Mouse (Mus musculus) liver, postnatal 0 days (tissue): ENCODE results near the gene Mobp. TPM values are rescaled to one million over a fixed set of nuclear protein-coding genes. Genes with fewer than 3 reads are reported as not detected.

Source experiments
- ATAC-seq: fragments of 200-750 bp; cut with Nextera tagmentation; 2 replicates; pipeline ENCODE4 v1.8.0; 2017; ENCODE audit warnings: mild to moderate bottlenecking, moderate library complexity
- DNase-seq: peaks from one replicate; pipeline ENCODE4 v3.0.0-alpha.2; 2016
- H3K27ac ChIP-seq: fragments of 300-500 bp; sonication (generic); 2 replicates; pipeline ENCODE4 v1.5.1; 2014; ENCODE audit warnings: antibody characterized with exemption, moderate library complexity, mild to moderate bottlenecking, low read depth
- H3K27me3 ChIP-seq: fragments of 300-500 bp; sonication (generic); 2 replicates; pipeline ENCODE4 v1.6.1; 2014; ENCODE audit warnings: low read length, control low read depth, mixed read lengths; ENCODE audit not compliant: insufficient read depth
- H3K36me3 ChIP-seq: fragments of 300-500 bp; sonication (generic); replicated peaks from 2 replicates; pipeline ENCODE4 v1.6.1; 2014; ENCODE audit warnings: mild to moderate bottlenecking, control low read depth, low read length, moderate library complexity, mixed read lengths; ENCODE audit not compliant: insufficient read depth
- H3K4me1 ChIP-seq: fragments of 300-500 bp; sonication (generic); 2 replicates; pipeline ENCODE4 v1.6.1; 2014; ENCODE audit warnings: antibody characterized with exemption, mild to moderate bottlenecking, control low read depth; ENCODE audit not compliant: insufficient read depth
- H3K4me2 ChIP-seq: fragments of 300-500 bp; sonication (generic); 2 replicates; pipeline ENCODE4 v1.6.1; 2014; ENCODE audit warnings: low read depth, mild to moderate bottlenecking, low read length, moderate library complexity, mixed read lengths
- H3K4me3 ChIP-seq: fragments of 300-500 bp; sonication (generic); 2 replicates; pipeline ENCODE4 v1.5.1; 2014; ENCODE audit warnings: low read depth, low read length
- H3K9ac ChIP-seq: fragments of 300-500 bp; sonication (generic); replicated peaks from 2 replicates; pipeline ENCODE4 v1.6.1; 2014; ENCODE audit warnings: mild to moderate bottlenecking, moderate library complexity
- H3K9me3 ChIP-seq: fragments of 300-500 bp; sonication (generic); 2 replicates; pipeline ENCODE4 v1.6.1; 2016; ENCODE audit warnings: mild to moderate bottlenecking, control low read depth, low read length, mixed read lengths
- CTCF ChIP-seq: sonication (generic); IDR thresholded peaks from 2 replicates; pipeline ENCODE4 v1.5.1; 2016; ENCODE audit warnings: antibody characterized with exemption, low read depth
- EP300 ChIP-seq: IDR thresholded peaks from 2 replicates; pipeline ENCODE4 v1.6.1; 2016; ENCODE audit warnings: antibody characterized with exemption, low read depth, mild to moderate bottlenecking
- WGBS: fragments of 180-500 bp; shearing (Covaris S2); extraction: QIAGEN DNeasy Blood & Tissue Kit; methylation state at CpG from one replicate; pipeline ENCODE4 v1.1.7; 2014; ENCODE audit not compliant: insufficient replicate concordance; 5-methylcytosine and 5-hydroxymethylcytosine counted together
- polyA plus RNA-seq: library from polyadenylated mRNA; unstranded; fragments of >200 nt; fragmentation: Nextera tagmentation; extraction: Ambion mirVana; gene quantifications from 2 replicates; pipeline ENCODE4 v1.2.1, GENCODE M21; 2015

Gene Mobp
- polyA plus RNA-seq, 1 experiment from 2014 or later = not detected

DNA sequence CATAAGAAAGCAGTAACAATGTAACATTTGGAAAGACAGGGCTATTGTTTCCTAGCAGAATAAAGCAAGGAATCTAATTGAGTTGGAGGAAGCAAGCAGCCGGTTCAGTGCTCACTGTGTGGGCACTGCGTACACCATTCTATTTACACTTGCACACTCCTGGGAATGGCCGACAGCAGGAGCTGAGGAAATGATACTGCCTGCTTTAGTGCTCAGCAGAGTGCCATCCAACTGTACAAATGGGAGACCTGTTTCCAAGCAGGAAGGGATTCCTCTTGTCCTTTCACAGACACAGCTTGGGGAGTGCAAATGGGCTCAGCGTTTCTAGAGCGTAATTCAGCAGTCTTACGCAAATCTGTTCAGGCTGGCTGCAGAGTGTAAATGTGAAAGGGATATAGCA lies 63.4 kb downstream of the Mobp start:
- no peak for TF ChIP-seq EP300
- no peak for TF ChIP-seq CTCF
- WGBS = 72% methylated on average over 6 of the region's 6 CpGs
- H3K9me3 ChIP-seq = no peaks in the 10 kb centered on the region
- no peak overlapping the region for H3K4me3 ChIP-seq
- H3K36me3 ChIP-seq = no peaks in the 10 kb centered on the region
- no peak overlapping the region for H3K4me2 ChIP-seq
- H3K9ac ChIP-seq = no peak overlapping the region
- no peak for ATAC-seq
- H3K4me1 ChIP-seq = no peaks in the 10 kb centered on the region
- no peaks in the 10 kb centered on the region for H3K27me3 ChIP-seq
- H3K27ac ChIP-seq = no peak overlapping the region
- DNase-seq = no peak

DNA sequence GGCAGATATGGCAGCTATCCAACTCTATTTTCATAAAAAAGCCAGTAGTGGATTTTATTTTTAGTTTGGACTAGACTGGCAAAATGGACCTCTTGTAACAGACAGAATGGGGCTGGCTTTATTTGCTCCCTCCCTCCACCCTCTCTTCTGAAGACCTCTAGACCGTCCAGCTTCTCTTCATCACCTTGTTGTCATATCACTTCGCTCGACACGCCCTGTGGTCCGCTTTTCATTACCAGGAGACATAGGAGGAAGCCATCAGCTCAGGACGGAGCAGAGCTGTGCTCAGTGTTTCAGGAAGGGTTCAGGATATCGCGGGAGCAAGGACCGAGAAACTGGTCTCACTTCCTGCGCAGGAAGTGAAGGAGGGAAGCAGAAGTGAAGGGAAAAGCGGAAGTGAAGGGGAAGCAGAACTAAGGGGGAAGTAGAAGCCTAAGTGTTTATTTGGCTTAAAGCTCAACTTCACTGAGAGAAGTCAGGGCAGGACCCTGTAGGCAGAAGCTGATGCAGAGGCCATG lies 65.5 kb downstream of the Mobp start:
- Histone ChIP-seq H3K4me2 (no peak overlapping the region), H3K9me3 (no peaks in the 10 kb centered on the region), H3K27ac (no peak overlapping the region), H3K27me3 (no peaks in the 10 kb centered on the region), H3K4me1 (no peaks in the 10 kb centered on the region), H3K9ac (no peak overlapping the region), H3K36me3 (no peaks in the 10 kb centered on the region), H3K4me3 (no peak overlapping the region)
- 44% methylated on average over 11 of the region's 11 CpGs for WGBS
- DNase-seq (no peak), ATAC-seq (no peak)
- TF ChIP-seq EP300 (no peak), CTCF (no peak)

DNA sequence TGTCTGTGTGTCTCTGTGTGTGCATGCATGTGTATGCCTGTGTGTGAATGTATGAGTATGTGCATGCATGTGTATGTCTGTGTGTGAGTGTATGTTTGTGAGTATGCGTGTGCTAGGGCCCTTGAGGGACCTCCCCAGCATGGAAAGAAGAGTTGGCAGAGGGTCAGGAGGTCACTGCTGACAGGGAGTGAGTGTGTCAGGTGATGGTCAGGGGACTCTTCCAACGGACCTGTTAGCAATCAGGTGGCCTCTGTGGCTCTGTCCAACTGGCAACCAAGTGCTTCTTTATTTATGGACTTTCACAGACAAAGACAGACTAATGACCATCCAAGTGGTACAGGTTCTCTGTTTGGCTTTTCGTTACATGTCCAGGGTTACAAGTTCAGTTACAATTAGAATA lies 69.9 kb downstream of the Mobp start:
- H3K9me3 ChIP-seq = no peaks in the 10 kb centered on the region
- DNase-seq (no peak), ATAC-seq (no peak)
- H3K4me1 ChIP-seq = 0 out of 2 replicates have a peak, but pooled peaks cover 3% of the 10 kb centered on the region
- H3K27me3 ChIP-seq = no peaks in the 10 kb centered on the region
- no peak overlapping the region for H3K4me2 ChIP-seq
- H3K36me3 ChIP-seq = no peaks in the 10 kb centered on the region
- WGBS = 46% methylated on average over 3 of the region's 3 CpGs
- no peak overlapping the region for H3K27ac ChIP-seq
- H3K4me3 ChIP-seq = no peak overlapping the region
- H3K9ac ChIP-seq = no peak overlapping the region
- no peak for TF ChIP-seq EP300
- TF ChIP-seq CTCF = no peak

Other genes starting within 250 kb of the Mobp start
- 6.8 and 8.8 TPM in 2 replicates for gene Gorasp1, start 212.1 kb upstream of the Mobp start, polyA plus RNA-seq
- 0.09 and 0.22 TPM in 2 replicates for gene Ttc21a, start 212.1 kb upstream of the Mobp start, polyA plus RNA-seq
- gene Csrnp1, start 165.0 kb upstream of the Mobp start, polyA plus RNA-seq = 2.9 and 3.4 TPM in 2 replicates
- 0.13 TPM in 2 replicates for gene Xirp1, start 126.1 kb upstream of the Mobp start, polyA plus RNA-seq
- gene Cx3cr1, start 79.8 kb upstream of the Mobp start, polyA plus RNA-seq = 1.8 and 2.2 TPM in 2 replicates
- not detected in 2 replicates for gene Ccr8, start 57.6 kb upstream of the Mobp start, polyA plus RNA-seq
- 44.8 and 48.9 TPM in 2 replicates for gene Slc25a38, start 39.3 kb upstream of the Mobp start, polyA plus RNA-seq
- 681 and 692 TPM in 2 replicates for gene Rpsa, start 22.0 kb upstream of the Mobp start, polyA plus RNA-seq
- 0.09 TPM in 1 of 2 replicates, not detected in the other for gene Myrip, start 151.8 kb downstream of the Mobp start, polyA plus RNA-seq